Mouse (Mus musculus) bone marrow, adult 2 months (tissue): ENCODE results near the gene Hist1h2bb.

Source experiments
- CTCF ChIP-seq: fragments of 200-500 bp; IDR thresholded peaks from 2 replicates; pipeline ENCODE4 v1.5.1; 2011; ENCODE audit warnings: low read length, control low read depth; ENCODE audit not compliant: control insufficient read depth, insufficient read depth
- POLR2A ChIP-seq: fragments of 200-500 bp; IDR thresholded peaks from 2 replicates; pipeline ENCODE4 v1.6.1; 2011; ENCODE audit warnings: low read depth, mild to moderate bottlenecking, control low read depth, low read length, borderline replicate concordance; ENCODE audit not compliant: control insufficient read depth

- no peak for TF ChIP-seq CTCF
- no peak for TF ChIP-seq POLR2A
Measured at GRCm38 (mm10) chr13:23751478-23751956, 5.0 kb downstream of the Hist1h2bb start.
